Mouse (Mus musculus): ENCODE measurements at regions not wholly inside any gene's neighbourhood (a gene's known extent, or its start where the extent isn't known, plus 50 kb on each side); places are given as distances from the start of the nearest gene placed in this dataset.

GRCm38 (mm10) chr2:174848981-174849681, 88.7 kb downstream of the Edn3 start:
- peak in 1 of 2 experiments; percentile 26 for DNase-seq (ENCODE audit: low spot score in 2 of 2)

- no peak for DNase-seq (ENCODE audit: low spot score in 2 of 2)
Measured at GRCm38 (mm10) chr2:174850860-174851259, 90.4 kb downstream of the Edn3 start.

- DNase-seq (ENCODE audit: low spot score in 2 of 2), result peak; percentile 70 to 87
Measured at GRCm38 (mm10) chr2:174851525-174852330, 91.3 kb downstream of the Edn3 start.

- DNase-seq (ENCODE audit: low spot score in 2 of 2), result no peak
Measured at GRCm38 (mm10) chr2:174853786-174854185, 93.4 kb downstream of the Edn3 start.

GRCm38 (mm10) chr2:174855548-174855947, 95.1 kb downstream of the Edn3 start:
- peak in 1 of 2 experiments; percentile 20 for DNase-seq (ENCODE audit: low spot score in 2 of 2)

- no peak for DNase-seq (ENCODE audit: low spot score in 2 of 2)
Measured at GRCm38 (mm10) chr2:174856135-174856534, 95.7 kb downstream of the Edn3 start.

GRCm38 (mm10) chr2:174858011-174858834, 97.8 kb downstream of the Edn3 start:
- DNase-seq (ENCODE audit: low spot score in 2 of 2), result peak; percentile 70 to 87

GRCm38 (mm10) chr2:174858835-174859215, 98.4 kb downstream of the Edn3 start:
- no peak for DNase-seq (ENCODE audit: low spot score in 2 of 2)

- peak in 1 of 2 experiments; percentile 36 for DNase-seq (ENCODE audit: low spot score in 2 of 2)
Measured at GRCm38 (mm10) chr2:174859533-174859932, 99.1 kb downstream of the Edn3 start.

- peak in 1 of 2 experiments; percentile 26 for DNase-seq (ENCODE audit: low spot score in 2 of 2)
Measured at GRCm38 (mm10) chr2:174864657-174865056, 104.2 kb downstream of the Edn3 start.

GRCm38 (mm10) chr2:174866546-174866945, 106.1 kb downstream of the Edn3 start:
- no peak for DNase-seq (ENCODE audit: low spot score in 2 of 2)

GRCm38 (mm10) chr2:174867397-174867796, 107.0 kb downstream of the Edn3 start:
- DNase-seq (ENCODE audit: low spot score in 2 of 2), result no peak

- DNase-seq (ENCODE audit: low spot score in 2 of 2), result peak in 1 of 2 experiments; percentile 63
Measured at GRCm38 (mm10) chr2:174868186-174868585, 107.8 kb downstream of the Edn3 start.

- peak; percentile 64 to 78 for DNase-seq (ENCODE audit: low spot score in 2 of 2)
Measured at GRCm38 (mm10) chr2:174868743-174869369, 108.4 kb downstream of the Edn3 start.

GRCm38 (mm10) chr2:174870284-174870683, 109.9 kb downstream of the Edn3 start:
- no peak for DNase-seq (ENCODE audit: low spot score in 2 of 2)

- no peak for DNase-seq (ENCODE audit: low spot score in 2 of 2)
Measured at GRCm38 (mm10) chr2:174871225-174871624, 110.8 kb downstream of the Edn3 start.

GRCm38 (mm10) chr2:174871844-174872243, 111.4 kb downstream of the Edn3 start:
- no peak for DNase-seq (ENCODE audit: low spot score in 2 of 2)

GRCm38 (mm10) chr2:174876886-174877285, 116.5 kb downstream of the Edn3 start:
- DNase-seq (ENCODE audit: low spot score in 2 of 2), result no peak

- DNase-seq (ENCODE audit: low spot score in 2 of 2), result no peak
Measured at GRCm38 (mm10) chr2:174878979-174879378, 118.6 kb downstream of the Edn3 start.

- DNase-seq (ENCODE audit: low spot score in 2 of 2), result no peak
Measured at GRCm38 (mm10) chr2:174880659-174881058, 120.2 kb downstream of the Edn3 start.

All from gastrocnemius, postnatal 4 days (tissue).